Mouse (Mus musculus) adrenal gland, postnatal 14 days (tissue): Measurements from ENCODE around the gene Dbndd2. TPM values are rescaled to one million over a fixed set of nuclear protein-coding genes. Genes with fewer than 3 reads are reported as not detected.

ENCODE experiments used
- DNase-seq: peaks from one replicate; pipeline ENCODE4 v3.0.0; 2021; ENCODE audit warnings: mixed read lengths
- total RNA-seq: library from RNA; stranded (reverse); gene quantifications from 2 replicates; pipeline ENCODE4 v1.2.3, GENCODE M21; 2021

The Dbndd2 gene
- total RNA-seq, 1 experiment from 2014 or later: 13.8 TPM

DNA sequence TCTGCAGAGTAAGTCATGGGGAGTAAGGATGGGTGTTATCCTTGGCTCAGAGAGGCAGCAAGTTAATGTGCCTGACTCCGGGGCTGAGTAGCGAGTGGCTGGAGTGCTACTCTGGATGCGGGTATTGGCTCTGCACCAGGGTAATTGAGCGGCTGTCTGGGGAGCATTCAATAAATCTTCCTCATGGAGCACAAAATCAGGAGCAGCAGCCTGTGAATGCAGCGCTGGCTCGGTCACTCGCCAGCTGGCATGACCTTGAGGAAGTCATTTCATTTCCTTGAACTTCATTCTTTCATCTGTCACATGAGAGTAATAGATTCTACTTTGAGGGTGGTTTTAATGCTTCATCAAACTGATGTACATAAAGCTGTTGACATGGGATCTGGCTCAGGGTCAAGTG lies 14.6 kb downstream of the Dbndd2 start:
- peak; percentile 78 for DNase-seq

DNA sequence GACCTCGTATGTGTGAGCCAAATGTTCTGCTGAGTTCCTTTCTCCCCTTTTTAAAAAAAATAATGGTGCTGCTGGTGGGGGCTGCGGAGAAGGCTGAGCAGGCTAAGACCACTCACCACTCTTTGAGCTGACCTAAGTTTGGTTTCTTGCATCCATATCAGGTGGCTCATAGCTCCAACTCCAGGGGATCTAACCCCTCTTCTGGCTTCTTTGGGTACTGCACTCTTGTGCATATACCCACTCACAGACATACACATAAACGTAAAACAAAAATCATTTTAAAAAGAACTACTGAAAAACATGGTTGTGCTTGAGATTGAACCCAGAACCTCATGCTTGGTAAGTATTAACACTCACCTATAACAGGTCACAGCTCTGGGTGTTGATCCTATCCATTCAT lies 19.0 kb downstream of the Dbndd2 start:
- DNase-seq: no peak

GRCm38 (mm10) chr2:164505619-164506347 lies 19.9 kb downstream of the Dbndd2 start:
- no peak for DNase-seq

DNA sequence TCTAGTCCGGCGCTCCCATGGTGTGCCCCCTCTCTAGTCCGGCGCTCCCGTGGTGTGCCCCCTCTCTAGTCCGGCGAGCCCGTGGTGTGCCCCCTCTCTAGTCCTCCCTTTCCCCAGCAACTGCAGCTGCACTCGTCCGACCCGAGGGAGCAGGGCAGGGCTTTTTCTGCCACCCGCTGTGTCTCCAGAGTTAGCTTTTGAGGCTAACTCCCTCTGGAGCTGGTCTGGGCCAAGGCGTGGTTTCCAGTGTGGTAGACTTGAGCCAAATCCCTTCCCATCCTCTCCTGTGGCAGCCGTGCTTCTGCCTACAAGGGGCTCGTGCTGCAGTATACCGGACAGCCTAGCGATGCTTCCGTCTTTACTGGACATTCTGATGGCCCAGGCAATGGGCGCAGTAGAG lies 21.9 kb downstream of the Dbndd2 start:
- DNase-seq: no peak

DNA sequence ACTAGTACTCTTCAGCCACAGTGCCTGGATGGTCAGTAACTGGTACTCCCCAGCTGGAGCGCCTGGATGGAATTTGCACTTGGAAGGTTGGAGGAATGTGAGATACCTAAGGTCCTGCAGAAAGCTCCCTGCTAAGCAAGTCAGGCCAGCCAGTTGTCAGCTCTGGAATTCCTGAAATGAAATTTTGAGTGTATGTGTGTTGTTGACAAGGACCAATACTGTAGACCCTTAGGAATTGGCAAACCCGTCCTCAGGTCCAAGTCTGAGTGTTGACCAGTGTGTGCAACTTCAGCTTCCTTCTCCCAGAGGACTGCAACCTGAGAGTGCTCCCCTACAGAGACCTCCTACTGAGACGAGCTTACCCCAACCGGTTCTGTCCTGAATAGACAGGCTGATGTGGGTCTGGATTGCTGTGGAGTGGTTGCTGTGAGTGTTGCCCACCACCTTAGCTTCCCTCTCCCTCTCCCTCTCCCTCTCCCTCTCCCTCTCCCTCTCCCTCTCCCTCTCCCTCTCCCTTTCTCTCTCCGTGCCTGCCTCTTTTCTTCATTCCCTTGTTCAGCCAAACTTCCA lies 24.8 kb downstream of the Dbndd2 start:
- DNase-seq: no peak

GRCm38 (mm10) chr2:164512121-164512909 lies 26.4 kb downstream of the Dbndd2 start:
- DNase-seq: no peak

DNA sequence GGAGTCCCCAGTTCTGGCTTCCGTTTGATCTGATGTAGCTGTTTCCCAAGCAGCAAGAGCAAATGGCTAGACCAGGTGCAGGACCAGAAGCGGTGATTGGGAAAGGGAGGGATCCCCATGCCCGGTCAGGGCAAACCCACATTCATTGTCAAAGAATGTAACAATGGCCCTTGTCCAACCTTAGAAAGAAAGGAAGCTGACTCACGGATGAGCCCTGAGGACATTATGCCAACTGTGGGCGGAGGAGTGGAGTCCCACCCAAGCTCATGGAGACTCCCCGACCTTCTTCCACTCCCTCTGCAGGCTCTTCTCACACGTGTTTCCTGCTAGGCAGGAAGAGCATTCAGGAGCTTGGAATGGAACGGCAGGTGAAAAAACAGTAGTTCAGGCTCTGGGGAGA lies 27.5 kb downstream of the Dbndd2 start:
- peak; percentile 68 for DNase-seq

DNA sequence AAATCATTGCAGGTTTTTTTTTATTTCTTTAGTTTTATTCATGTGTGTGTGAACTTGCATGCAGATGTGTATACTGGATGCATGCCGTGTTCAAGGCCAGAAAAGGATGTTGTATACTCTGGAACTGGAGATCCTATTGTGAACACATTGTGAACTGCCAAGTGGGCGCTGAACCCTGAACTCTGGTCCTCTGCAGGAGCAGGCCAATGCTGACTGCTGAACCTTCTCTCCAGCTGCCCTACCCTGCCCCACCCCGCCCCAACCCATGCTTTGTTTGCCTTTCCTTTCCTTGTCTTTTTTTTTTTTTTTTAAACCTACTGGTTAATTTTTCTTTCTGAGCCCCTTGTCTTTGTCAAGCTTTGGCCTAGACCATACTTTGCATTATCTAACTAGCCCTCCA lies 29.0 kb downstream of the Dbndd2 start:
- no peak for DNase-seq

- no peak for DNase-seq
These were observed 30.0 kb downstream of the Dbndd2 start for GRCm38 (mm10) chr2:164515897-164516296.

DNA sequence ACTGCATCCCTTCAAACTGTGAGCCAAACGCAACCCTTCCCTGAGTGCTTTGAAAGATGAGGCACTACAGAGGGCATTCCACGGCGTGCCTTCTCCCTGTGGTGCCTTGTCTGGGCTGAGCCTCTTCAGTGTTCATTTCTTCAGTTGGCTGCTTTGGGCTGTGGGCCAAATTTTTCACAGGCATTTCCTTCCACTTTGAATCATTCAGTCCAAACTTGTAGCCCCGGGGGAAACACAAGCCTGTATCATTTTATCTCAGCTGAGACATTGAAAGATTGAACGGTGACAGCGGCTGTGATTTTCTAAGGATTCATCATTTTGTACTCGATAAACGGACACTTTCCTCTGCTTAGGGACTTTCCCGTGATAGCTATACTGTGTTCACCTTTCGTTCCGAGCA lies 30.7 kb downstream of the Dbndd2 start:
- DNase-seq: no peak

DNA sequence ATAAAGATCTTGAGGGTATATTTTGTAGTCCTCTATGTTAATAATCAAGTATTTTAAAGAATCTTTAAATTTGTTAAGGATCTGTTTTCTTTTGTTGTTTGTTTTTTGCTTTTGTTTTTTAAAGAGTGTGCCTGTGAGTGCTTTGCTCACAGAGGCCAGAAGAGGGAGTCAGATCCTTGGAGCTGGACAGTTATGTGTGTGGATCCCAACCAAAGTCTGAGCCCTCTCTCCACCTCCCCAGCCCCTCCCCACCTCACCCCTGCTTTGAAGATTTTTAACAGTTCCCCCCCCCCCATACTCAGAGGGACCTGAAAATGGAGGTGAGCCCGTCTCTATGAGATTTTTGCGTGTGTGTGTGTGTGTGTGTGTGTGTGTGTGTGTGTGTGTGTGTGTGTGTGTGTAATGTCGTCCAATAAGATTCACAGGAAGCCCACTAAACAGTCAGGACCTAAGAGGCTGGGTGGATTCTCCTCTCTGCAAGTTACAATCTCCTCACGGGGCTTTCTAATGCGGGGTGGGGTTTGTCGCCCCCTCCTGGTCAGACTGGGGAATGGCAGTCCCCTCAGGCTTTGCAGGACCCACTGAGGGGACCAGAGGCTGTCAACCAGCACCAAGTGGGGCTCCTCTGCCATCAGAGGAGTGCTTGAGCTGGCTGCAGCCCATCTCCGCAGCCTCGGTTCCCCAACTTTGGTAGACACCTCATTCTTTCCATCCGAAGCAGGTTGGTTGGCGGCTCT lies 31.7 kb downstream of the Dbndd2 start:
- DNase-seq: peak; percentile 85

- DNase-seq: no peak
These were observed 32.6 kb downstream of the Dbndd2 start for GRCm38 (mm10) chr2:164518266-164519170.

- DNase-seq: no peak
These were observed 33.2 kb downstream of the Dbndd2 start for GRCm38 (mm10) chr2:164519171-164519526.

DNA sequence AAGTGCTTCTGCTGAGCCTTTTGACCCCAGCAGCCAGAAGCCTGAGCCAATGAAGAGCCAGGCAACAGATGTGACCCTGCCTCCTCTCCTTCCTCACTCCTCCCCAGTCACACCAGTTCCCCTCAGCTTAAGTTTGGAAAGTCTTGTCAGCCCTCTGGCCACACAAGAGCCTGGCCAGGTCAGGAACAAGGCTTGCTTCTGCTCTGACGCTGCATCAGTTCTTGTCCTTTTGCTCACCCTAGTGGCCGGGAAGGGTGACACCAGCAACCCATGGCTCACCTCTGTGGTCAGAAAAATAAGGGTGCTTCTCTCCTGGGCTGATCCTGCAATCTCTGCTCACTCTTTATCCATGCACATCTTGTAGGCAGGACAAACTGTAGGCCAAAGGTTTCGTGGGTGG lies 34.9 kb downstream of the Dbndd2 start:
- peak; percentile 80 for DNase-seq

- no peak for DNase-seq
These were observed 35.9 kb downstream of the Dbndd2 start for GRCm38 (mm10) chr2:164521841-164522240.

DNA sequence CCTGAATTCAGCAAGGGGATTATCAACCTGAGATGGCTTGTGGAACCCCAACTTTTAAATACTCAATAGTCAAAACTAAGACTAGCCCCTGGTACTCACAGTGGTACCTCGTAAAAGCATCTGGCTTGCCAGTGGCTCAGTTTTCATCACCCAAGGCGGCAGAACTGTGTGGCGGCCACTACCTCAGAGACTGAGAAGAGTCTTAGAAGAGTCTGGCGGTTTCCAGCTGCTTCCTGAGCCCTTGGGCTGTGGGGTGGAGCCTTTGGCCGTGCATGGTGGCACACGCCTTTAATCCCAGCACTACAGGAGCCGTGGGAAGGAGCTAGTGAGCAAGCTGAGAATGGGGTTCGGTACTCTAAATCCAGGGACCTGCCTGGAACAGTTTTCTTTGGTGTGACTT lies 36.4 kb downstream of the Dbndd2 start:
- DNase-seq: no peak

DNA sequence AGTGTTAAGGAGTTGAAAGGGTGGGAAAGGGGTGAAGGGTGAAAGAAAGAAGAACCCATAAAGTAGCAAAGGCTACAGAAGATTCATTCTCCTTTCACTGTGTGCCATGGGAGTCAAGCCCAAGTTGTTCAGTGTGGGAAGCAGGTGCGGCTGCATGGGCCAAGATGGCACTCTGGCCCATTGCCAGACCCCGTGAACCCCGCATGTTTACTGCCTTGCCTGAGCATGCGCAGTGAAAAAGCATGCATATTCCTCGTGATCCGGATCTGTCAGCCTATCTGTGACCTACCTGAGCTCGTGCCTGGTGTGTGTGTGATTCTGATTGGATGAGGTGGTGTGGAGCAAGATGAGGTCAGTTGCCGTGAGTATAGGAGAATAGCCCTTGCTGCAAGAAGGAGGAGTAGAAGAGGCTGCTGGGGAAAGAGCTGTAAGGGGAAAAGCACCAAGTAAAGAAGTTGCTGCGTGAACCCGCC lies 37.4 kb downstream of the Dbndd2 start:
- DNase-seq: no peak

DNA sequence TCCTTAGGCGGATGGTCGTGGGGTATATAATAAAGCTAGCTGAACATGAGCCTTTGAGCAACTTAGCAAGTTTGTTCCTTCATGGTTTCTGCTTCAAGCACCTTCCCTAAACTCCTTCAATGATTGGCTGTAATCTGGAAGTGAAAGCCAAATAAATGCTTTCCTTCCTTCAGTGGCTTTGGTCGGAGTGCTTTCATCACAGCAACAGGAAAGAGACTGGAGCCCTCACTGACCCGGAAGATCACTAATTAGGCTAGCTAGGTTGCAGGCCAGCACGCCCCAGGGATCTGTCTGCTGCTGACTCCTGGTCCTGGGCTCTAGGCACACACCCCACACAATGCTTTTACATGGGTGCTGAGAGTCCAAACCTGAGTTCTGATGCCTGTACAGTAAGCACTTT lies 42.7 kb downstream of the Dbndd2 start:
- DNase-seq: no peak

DNA sequence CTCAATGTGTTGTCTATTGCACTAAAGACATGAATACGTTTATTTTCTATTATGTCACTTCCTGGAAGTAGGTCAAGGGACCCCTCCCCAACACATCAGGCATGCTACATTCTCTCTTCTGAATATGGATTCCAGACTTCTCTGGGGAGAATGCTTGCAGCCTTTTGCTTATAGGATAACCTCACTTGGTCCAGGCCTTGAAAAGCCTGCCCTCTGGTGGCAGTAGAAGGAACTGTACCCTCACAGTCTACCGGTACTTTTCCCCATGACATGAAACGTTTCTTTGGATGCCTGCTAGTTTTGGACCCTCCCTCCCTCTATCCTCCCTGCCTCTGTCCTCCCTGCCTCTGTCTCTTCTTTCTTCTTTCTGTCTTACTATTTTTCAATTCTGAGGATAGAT lies 45.3 kb downstream of the Dbndd2 start:
- DNase-seq: peak; percentile 76

DNA sequence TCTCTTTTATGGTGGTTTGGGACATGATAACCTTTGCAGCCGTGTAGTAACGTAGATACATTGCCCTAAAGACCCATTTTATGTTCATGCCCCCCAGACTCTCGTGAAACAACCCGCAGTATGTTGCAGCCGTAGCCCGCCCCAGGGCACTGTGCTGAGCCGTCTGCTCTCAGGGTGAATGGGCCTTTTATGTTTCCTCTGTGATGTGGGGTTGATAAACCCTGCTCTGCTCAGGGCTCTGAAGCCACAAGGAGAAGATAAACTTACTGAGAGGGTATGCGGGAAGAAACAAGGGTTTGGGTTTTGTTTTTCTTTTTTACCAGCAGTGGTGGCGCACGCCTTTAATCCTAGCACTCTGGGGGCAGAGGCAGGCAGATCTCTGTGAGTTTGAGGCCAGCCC lies 48.4 kb downstream of the Dbndd2 start:
- DNase-seq: no peak

GRCm38 (mm10) chr2:164537003-164537402 lies 51.1 kb downstream of the Dbndd2 start:
- no peak for DNase-seq
